Mouse (Mus musculus): ENCODE data around the gene Gpr152.
A peak's percentile ranks its signal among the peaks of the same experiment; 100 is the strongest.

Gpr152 gene

DNA sequence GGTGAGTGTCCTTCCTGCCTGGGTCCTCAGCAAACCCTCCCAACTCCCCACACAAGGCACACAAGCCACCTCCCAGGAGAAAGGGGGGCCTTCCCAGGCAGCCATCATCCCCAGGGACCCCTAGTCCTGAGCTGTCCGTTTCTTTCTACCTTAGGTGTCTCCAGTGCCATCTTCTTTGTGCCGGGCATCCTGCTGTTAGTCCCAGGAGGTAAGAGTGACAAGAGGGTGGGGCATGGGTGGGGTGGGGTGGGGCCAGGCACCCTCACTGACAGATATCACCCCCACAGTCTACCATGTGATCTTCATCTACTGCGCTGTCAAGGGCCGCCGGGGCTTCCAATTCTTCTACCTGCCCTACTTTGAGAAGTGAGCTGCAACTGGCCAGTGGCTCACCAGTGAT, 8.5 kb upstream of the Gpr152 start:
- DNase-seq = no peak

DNA sequence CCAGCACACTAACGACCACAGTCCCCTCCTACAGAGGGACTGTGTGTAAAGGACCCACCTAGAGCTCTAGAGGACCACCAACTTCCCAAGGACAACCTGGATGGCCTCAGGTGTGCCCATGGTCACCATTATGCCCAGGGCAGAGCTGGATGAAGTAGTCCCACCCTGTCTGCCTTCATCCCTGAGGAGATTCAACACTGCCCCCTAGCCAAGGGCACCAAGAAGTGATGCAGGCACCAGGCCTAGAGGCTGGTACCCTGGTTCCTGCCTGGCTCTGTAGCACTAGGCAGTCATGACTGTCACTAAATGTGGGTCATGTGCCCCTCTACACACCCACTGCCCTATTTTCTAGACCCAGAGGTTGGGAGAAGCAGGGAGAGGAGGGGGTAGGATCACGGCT, 7.8 kb upstream of the Gpr152 start:
- DNase-seq = peak in 1 of 2 experiments; percentile 14

DNA sequence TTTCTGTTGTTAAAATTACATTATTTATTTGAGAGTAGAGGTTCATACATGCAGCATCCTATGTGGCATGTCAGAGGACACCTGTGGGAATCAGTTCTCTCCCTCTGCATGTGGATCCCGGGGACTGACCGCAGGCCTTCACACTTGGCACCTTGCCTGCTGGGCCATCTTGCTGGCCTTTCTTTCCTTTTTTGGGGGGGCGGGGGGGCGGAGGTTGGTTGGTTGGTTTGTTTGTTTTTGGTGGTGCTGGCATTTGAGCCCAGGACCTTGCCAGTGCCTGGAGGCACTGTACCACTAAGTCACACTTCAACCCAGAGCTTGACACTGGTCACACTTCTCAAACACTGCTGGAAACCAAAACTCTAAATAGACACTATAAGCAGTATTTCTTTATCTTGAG, 5.2 kb upstream of the Gpr152 start:
- no peak for DNase-seq

DNA sequence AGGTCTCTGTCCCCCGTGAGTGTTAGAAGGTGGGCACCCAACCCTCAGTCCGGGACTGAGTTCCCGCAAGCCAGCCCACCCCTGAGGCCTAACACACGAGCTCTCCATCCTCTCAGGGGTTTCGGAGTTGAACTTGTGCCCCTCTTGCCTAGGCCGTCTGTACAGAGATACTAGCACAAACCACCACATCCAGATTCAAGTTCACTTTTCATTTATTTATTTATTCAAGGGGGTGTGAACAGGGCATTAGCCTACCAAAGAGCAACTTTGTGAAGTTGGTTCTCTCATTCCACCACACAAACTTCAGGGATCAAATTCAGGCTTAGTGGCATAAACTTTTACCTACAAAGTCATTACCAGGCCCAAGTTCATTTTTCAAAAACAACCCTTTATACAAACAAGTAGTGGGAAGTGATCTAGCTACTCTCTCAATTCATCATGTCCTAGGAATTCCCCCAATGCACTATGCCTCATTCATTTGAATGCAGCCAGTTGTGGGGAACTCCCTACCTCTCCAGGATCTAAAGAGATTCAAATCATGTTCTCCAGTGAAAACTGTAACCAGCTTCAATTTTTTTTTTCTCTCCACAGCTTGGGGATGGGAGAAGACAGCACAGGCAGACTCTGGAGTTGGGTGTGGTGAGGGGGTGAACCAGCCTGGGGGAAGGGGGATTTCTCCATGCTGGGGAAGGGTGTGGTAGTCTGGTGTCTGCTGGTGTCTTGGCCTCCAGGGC, 4.2 kb upstream of the Gpr152 start:
- peak in 1 of 2 experiments; percentile 10 for DNase-seq

DNA sequence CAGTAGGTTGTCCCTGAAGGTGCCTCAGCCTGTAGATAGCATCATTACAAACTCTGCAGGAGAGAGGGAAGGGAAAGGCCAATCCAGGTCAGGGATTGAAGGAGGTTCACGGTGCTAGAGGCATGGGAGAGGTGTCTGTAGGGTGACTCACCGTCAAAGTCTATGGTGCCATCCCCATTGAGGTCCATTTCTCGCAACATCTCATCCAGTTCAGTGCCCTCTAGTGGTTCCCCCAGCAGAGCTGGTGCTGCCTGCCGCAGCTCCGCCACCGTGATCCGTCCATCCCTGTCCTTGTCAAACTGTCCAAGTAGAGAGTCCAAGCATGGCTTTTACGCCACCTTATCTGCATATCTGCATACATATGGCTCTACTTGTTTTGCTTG, 3.6 kb upstream of the Gpr152 start:
- DNase-seq = peak in 1 of 2 experiments; percentile 24

DNA sequence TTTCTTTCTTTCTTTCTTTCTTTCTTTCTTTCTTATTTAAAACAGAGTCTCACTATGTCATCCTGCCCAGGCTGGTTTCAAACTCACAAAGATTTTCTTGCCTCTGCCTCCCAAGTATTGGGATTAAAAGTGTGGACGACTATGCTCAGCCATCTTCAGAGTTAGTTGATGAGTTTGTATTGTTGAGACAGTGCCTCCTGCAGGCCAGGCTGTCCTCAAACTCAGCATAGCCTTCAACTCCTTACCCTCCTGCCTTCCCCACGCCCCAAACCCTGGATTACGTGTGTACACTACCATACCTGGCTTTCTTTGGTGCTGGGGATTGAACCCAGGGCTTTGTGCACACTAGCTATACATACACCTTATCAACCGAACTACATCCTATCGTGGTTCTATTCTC, 3.1 kb upstream of the Gpr152 start:
- DNase-seq = no peak

DNA sequence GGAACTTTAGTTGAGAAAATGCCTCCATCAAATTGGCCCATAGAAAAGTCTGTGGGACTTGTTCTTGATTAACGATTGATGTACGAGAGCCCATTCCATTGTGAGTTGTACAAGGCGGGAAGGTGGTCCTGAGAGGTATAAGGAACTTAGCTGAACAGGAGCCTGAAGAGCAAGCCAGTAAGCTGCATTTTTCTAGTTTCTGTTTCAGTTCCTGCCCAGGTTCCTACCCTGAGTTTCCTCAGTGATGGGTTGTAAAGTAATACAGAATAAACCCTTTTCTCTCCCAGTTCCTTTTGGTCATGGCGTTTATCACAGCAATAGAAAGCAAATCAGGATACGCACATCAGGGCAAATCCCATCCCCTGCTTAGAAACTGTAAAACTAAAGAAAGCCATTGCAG, 1.7 kb upstream of the Gpr152 start:
- no peak for DNase-seq

DNA sequence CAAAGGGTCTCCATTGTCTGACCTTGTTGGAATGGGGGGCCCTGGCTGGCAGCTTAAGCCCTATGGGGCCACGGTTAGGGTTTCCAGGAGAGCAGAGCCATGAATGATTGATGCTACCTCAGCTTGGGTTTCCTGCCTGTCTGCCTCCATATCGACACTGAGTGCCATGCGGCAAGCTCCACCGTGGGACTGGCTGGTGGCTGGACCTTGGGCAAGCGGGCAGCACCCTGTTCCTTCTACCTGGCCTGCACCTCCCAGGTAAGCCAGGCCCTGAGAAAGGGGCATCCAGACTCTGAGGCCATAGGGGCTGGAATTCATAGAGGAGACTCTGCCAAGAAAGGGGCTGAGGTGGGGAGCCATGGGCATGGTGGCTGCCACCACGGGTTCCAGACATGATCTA, 560 bp downstream of the Gpr152 start:
- no peak for DNase-seq

DNA sequence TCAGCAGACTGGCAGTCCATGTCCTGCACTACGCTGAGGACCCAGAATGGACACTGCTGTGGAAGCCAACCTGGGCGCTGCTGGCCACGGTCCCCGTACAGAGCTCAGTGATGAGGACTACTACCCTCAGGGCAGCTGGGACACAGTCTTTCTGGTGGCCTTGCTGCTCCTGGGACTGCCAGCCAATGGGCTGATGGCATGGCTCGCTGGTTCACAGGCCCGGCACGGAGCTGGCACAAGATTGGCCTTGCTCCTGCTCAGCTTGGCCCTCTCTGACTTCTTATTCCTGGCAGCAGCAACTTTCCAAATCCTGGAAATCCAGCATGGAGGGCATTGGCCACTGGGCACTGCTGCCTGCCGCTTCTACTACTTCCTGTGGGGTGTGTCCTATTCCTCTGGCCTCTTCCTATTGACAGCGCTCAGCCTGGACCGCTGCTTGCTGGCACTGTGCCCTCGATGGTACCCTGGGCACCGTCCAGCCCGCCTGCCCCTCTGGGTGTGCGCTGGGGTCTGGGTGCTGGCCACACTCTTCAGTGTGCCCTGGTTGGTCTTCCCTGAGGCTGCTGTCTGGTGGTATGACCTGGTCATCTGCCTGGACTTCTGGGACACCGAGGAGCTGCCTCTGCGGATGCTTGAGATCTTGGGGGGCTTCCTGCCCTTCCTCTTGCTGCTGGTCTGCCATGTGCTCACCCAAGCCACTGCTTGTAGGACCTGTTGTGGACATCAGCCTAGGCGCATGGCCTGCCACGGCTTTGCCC, 3.0 kb downstream of the Gpr152 start:
- no peak for DNase-seq

DNA sequence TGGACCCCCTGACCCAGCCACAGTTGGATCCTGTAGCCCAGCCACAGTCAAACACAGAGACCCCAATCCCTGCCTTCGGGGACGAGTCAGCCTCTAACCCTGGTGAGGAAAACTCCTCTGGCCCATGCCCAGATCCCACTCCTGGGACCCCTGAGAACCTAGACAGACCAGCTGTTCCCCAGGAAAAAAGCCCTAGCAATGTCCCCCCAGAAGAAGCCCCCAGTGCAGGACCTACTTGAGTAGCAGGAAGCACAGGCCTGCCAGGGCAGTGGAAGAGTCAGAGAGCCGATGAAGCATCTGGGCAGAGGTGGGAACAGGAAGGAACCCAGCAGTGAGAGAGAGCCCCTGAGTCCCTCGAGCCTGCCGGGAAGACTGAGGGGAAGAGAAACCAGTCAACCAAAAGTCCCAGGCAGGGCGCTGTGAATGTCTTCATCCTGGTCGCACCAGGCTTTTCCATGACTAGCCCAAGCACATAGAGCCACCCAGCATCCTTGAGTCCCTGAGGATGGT, 4.2 kb downstream of the Gpr152 start, which contains the start of gene Cabp4:
Gene Cabp4, minus strand, starts transcription at position 275 of the 510 bp plus-strand sequence.
- DNase-seq = no peak

DNA sequence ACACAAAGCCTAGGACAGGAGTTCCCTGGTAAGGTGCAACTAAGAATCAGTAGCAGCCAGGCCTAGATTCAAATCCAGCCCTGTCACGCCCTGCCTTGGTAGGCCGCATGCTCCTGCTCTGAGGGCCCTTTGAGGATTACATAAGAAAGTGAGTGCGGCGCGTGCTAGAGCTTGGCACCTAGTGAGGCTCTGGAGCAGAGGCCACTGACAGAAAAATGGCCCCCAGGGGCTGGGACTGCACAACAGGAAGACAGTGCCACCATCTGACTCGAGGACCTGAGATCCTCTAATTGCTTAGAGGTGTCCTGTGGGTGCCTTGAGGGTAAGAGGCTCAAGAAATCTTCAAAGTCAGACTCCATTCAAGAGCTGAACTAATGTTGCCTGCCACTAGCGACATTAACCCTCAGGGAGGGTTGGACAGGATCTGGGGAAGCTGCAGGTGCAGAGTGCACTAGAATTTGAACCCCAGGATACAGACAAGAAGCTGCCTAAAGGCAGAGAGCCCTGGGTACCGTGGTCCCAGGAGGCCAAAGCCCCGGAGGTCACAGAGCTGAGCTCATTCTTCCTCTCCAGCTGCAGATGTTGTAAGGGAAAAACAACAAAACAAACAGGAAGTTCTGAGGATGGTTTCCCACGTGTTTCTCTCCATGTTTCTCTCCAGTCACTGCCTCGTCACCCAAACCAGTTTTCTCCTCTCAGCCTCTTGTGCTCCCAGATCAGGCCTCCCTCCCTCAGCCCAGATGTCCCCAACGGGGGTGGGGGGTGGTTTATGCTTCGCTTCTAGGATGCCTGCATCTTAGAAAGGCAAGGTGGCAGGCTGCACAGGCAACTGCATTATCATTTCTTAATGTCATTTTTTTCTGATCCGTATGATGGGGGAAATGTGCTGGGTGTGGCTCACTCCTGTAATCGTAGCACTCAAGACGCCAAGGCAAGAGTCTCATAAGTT, 5.2 kb downstream of the Gpr152 start:
- no peak for DNase-seq

DNA sequence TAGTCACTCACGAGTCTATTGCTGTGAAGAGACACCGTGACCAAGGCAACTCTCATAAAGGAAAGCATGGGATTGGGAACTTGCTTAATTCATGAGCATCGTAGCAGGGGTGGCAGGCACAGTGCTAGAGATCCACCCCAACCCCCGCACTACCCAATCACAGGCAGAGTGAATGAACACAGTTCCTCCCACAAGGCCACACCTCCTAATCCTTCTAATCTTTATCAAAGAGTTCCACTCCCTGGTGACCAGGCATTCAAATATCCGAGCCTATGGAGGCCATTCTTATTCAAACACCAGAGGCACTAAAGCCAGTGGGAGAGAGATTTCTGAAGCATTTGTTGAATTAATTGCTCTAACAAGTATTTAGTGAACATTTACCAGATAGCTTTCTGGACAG, 6.3 kb downstream of the Gpr152 start:
- DNase-seq = no peak

DNA sequence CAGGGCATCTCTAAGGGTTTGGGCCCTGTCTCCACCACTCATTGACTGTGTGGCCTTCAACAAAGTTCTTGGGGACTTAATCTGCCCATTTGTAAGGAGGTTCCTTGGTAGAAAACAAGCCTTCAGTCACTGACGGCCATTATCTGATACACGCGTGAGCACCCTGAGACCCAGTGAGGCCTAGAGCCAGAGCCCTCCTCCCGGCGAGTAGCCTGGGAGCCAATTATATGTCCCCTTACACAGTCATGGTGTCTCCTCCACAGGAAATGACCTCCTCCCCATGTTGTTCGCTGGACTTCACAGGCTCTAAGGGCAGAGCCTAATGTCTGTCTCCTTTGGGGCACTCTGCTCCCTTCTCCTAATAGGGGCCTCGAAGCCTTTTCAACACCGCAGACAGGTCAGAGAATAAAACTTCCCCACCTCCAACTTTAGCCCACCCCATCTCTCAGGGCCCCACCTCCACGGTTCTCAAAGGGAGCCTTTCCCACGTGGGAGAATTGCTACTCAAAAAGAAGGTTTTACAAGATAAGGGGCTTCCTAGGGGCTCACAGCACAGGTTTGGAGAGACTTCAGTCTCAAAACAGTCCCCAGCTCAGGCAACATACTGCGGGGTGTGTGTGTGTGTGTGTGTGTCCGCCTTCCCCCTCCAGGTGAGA, 6.9 kb downstream of the Gpr152 start:
- DNase-seq = no peak

DNA sequence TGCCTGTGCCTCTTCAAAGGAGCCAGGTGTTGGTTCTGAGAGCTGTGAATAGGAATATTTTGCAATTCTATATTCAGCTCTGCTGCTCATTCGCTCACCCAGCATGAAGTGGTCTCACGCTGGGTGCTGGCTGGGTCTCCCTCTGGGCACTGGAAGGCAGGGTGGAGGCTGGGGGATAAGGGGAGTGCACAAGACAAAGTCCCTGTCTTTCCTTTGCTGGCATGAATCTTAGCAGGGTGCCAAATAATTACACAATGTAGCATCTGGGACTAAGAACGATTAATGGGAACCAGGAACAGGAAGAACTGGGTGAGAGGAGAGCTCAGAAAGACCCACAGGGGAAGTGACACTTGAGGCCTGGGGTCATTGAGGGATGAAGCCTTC, 7.4 kb downstream of the Gpr152 start:
- DNase-seq = no peak

DNA sequence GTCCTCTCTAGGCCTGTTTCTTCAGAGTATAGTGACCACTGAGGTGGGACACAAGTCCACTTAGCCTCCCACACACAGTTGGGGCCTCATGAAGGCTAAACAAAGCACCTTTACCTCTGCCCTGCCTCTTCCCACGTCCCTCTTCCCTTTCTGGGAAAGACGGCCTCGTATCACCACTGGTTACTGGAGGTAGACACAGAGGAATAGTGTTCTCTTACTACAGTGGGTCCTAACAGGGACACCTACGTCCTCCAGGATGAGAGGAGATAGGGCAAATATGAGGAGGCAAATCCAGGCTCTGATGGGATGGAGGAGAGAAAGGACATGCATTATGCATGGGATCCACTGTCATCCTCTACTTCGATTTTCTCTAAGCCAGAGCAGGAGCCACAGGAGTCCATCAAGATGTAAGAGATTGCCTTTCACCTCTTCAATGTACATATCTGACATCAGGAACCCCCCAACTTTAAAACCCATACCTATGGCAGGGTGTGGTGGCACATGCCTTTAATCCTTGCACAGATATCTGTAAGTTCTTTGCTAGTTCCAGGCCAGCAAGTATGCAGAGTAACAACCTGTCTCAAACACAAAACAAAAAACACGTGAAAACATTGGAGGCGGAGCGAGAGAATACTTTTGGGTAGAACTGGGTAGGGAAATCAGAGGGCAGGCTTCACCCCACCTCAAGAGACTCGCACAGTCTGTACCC, 8.3 kb downstream of the Gpr152 start:
- no peak for DNase-seq

DNA sequence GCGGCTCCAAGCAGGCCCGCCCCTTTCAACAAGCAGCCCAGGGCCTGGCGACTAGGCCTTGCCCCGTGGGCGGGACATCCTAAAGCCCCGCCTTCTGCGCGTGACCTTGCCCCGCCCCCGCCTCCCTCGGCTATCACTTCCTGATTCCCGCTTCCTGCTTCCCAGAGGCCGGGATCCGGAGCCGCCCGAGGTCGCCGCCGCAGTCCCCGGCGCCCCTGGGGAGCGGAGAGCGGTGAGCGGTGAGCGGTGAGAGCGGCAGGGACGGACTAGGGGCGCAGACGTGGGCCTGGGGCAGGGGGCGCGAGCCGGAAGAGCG, 8.9 kb downstream of the Gpr152 start, which contains the start of gene Coro1b:
Gene Coro1b, plus strand, starts transcription at position 129 of the 316 bp plus-strand sequence.
- DNase-seq = peak; percentile 91 to 93

DNA sequence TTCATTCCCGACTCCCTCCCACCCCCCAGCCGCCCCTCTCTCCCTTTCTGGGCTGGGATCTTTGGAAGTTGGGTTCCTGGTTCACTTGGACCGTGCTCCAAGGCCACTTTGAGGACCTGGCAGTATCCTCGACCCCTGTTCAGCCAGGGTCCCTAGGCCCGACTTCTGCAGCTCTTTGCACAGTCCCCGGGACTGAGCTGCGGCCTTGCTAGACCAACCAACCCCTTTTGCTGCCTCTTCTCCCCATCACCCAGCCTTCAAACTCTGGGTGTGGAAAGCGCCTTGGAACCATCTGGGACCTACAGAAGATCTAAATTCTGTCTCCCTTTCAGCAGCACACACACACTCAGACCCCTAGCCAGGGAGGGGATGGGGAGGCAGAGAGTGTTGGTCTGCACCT, 9.2 kb downstream of the Gpr152 start:
- DNase-seq = no peak

DNA sequence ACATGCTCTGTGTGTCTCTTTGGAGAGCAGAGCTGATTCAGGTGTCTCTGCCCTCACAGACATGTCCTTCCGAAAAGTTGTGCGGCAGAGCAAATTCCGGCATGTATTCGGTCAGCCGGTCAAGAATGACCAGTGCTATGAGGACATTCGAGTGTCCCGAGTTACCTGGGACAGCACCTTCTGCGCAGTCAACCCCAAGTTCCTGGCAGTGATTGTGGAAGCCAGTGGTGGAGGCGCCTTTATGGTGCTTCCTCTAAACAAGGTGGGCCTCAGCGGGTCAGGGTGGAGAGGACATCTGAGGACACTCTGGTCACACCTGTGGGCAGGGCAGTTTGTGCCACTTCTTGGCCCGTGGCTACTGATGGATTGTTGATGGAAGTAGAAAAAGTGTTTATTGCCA, 9.7 kb downstream of the Gpr152 start:
- DNase-seq = no peak

DNA sequence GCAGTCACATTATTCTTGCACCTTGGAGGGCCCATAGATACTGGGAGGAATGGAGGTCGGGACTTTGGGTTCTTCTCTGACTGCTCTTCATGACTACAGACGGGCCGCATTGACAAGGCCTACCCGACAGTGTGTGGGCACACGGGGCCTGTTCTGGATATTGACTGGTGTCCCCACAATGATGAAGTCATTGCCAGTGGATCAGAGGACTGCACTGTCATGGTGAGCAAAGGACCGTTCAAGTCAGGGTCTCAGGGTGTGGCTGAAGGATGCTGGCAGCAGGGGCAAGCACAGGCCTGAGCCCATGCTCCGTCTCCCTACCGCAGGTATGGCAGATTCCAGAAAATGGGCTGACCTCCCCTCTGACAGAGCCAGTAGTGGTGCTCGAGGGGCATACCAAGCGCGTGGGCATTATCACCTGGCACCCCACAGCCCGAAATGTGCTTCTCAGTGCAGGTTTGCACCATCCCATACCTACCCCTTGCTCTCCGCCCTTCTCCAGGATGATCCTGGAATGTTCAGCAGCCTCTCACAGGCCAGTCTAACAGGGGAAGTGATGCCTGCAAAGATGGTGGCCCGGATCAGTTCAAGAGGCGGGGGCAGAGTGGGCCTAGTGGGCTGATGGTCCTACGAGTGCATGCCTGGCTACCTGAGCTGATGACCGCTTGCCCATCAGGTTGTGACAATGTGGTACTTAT, 10.3 kb downstream of the Gpr152 start:
- no peak for DNase-seq

DNA sequence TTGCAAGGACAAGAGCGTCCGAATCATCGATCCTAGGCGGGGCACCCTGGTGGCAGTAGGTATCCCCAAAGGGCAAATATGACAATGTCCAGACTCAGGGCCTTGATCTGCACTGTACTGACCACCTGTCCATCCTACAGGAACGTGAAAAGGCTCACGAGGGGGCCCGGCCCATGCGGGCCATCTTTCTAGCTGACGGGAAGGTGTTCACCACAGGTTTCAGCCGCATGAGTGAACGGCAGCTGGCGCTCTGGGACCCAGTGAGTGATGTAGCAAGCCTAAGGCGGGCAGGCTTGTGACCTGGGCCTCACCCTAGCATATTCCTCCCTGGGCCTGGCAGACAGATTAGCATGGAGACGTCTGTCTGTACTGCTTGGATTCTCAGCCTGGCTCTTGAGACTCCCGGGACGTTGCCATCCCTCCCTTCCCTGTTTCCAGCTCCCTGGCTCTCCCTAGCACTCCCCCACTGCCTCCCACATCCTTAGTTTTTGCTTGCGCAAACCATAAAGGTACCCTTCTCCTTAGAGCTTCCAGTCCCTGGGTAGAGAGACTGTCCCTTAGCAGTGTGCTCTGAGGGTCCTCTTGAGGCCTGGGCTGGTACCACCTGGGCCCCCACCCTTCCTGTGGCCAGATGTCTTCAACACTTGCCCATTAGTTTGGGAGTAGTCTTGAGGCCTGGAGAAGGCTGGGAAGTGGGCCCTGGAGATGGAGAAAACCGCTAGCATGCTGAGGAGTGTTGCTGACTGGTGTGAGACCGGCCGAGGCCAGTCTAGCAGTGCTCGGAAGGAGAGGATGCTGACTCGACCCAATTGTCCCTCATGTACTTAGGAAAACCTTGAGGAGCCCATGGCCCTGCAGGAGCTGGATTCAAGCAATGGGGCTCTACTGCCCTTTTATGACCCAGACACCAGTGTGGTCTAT, 11.2 kb downstream of the Gpr152 start:
- DNase-seq = no peak
